Mouse (Mus musculus) adrenal gland, adult 2 months (tissue): ENCODE data around the gene Pck1. TPM values are rescaled to one million over a fixed set of nuclear protein-coding genes. Genes with fewer than 3 reads are reported as not detected.

Experiments used
- DNase-seq: peaks from one replicate; pipeline ENCODE4 v3.0.0; 2021
- polyA plus RNA-seq: library from polyadenylated mRNA; depleted of rRNA; stranded (reverse); fragments of >200 nt; gene quantifications from 2 replicates; pipeline ENCODE4 v1.2.3, GENCODE M21; 2012
- total RNA-seq, 2 experiments: library from RNA; stranded (reverse); gene quantifications; 2 replicates each; pipeline ENCODE4 v1.2.3; 2021

Gene Pck1
- total and polyA plus RNA-seq, 3 experiments = 84.6 to 1,359 (median 919) TPM

GRCm38 (mm10) chr2:173148001-173148400, 4.8 kb upstream of the Pck1 start:
- DNase-seq = no peak

GRCm38 (mm10) chr2:173151352-173151751, 1.5 kb upstream of the Pck1 start:
- no peak for DNase-seq

- DNase-seq = peak; percentile 39
Measured at GRCm38 (mm10) chr2:173151784-173152284, 1.0 kb upstream of the Pck1 start.

- no peak for DNase-seq
Measured at GRCm38 (mm10) chr2:173153266-173153665, 418 bp downstream of the Pck1 start.

- DNase-seq = no peak
Measured at GRCm38 (mm10) chr2:173154513-173154912, 1.7 kb downstream of the Pck1 start.

- no peak for DNase-seq
Measured at GRCm38 (mm10) chr2:173154962-173155361, 2.1 kb downstream of the Pck1 start.

GRCm38 (mm10) chr2:173155907-173156306, 3.1 kb downstream of the Pck1 start:
- no peak for DNase-seq

- no peak for DNase-seq
Measured at GRCm38 (mm10) chr2:173156923-173157322, 4.1 kb downstream of the Pck1 start.

- DNase-seq = no peak
Measured at GRCm38 (mm10) chr2:173157376-173157775, 4.5 kb downstream of the Pck1 start.

GRCm38 (mm10) chr2:173157871-173158270, 5.0 kb downstream of the Pck1 start:
- DNase-seq = no peak

- no peak for DNase-seq
Measured at GRCm38 (mm10) chr2:173158390-173159055, 5.7 kb downstream of the Pck1 start.

- DNase-seq = peak; percentile 74
Measured at GRCm38 (mm10) chr2:173159354-173160311, 6.8 kb downstream of the Pck1 start.

- no peak for DNase-seq
Measured at GRCm38 (mm10) chr2:173163380-173163779, 10.5 kb downstream of the Pck1 start.

GRCm38 (mm10) chr2:173164358-173164757, 11.5 kb downstream of the Pck1 start:
- no peak for DNase-seq

GRCm38 (mm10) chr2:173164946-173165345, 12.1 kb downstream of the Pck1 start:
- DNase-seq = no peak

GRCm38 (mm10) chr2:173165357-173165756, 12.5 kb downstream of the Pck1 start:
- no peak for DNase-seq

GRCm38 (mm10) chr2:173168411-173168851, 15.6 kb downstream of the Pck1 start:
- no peak for DNase-seq

- DNase-seq = no peak
Measured at GRCm38 (mm10) chr2:173170081-173170480, 17.2 kb downstream of the Pck1 start.

GRCm38 (mm10) chr2:173170715-173171114, 17.9 kb downstream of the Pck1 start:
- no peak for DNase-seq

GRCm38 (mm10) chr2:173171470-173171869, 18.6 kb downstream of the Pck1 start:
- peak; percentile 88 for DNase-seq

GRCm38 (mm10) chr2:173171956-173172355, 19.1 kb downstream of the Pck1 start:
- DNase-seq = no peak

- DNase-seq = no peak
Measured at GRCm38 (mm10) chr2:173172386-173172785, 19.5 kb downstream of the Pck1 start.

- DNase-seq = no peak
Measured at GRCm38 (mm10) chr2:173173008-173173407, 20.2 kb downstream of the Pck1 start.
